Mouse (Mus musculus): Measurements from ENCODE around the gene Idua. TPM values are rescaled to one million over a fixed set of nuclear protein-coding genes. Genes with fewer than 3 reads are reported as not detected.
A peak's percentile ranks its signal among the peaks of the same experiment; 100 is the strongest.

The Idua gene
- total and polyA plus RNA-seq, 3 experiments: 1.5 to 9.5 TPM; not detected in 1

GRCm38 (mm10) chr5:108675251-108675816, 15.2 kb downstream of the Idua start, which contains the start of gene Slc26a1:
Gene Slc26a1, minus strand, starts transcription at chr5:108675569.
- no peaks in the 10 kb centered on the region for H3K9me3 ChIP-seq (replicated peaks; ENCODE audit: insufficient read depth, low read length)
- peaks cover 11 to 52% of the 10 kb centered on the region in 2 experiments; a peak in 3 of 4 replicates for H3K4me1 ChIP-seq (ENCODE audit: control insufficient read depth in 1 of 2, insufficient read depth in 2 of 2, low read length in 2 of 2)
- H3K79me2 ChIP-seq (ENCODE audit: control insufficient read depth, insufficient read depth, low read length, poor library complexity): peaks cover 33% of the 10 kb centered on the region
- no peaks in the 10 kb centered on the region for H3K27me3 ChIP-seq (ENCODE audit: control insufficient read depth in 1 of 2, insufficient read depth in 2 of 2, low read length in 2 of 2)
- H3K4me3 ChIP-seq (ENCODE audit: control insufficient read depth in 1 of 2, insufficient read depth in 1 of 2, low read depth in 2 of 2, low read length in 2 of 2): peak within 1 kb of the TSS; percentile 33 to 78
- H3K9ac ChIP-seq (ENCODE audit: control insufficient read depth, low read depth, low read length, poor library complexity, severe bottlenecking): peak within 1 kb of the TSS; percentile 66
- H3K36me3 ChIP-seq (ENCODE audit: control insufficient read depth in 1 of 2, insufficient read depth in 2 of 2, low read length in 2 of 2): peaks cover 2 to 40% of the 10 kb centered on the region in 2 experiments; a peak in 3 of 4 replicates
- H3K27ac ChIP-seq (ENCODE audit: control insufficient read depth, low read depth, low read length): peak within 1 kb of the TSS; percentile 96
- DNase-seq (ENCODE audit: low read depth, low spot score): peak; percentile 93
- no peak; the same call in 1 of the 2 replicates for TF ChIP-seq RCOR1 (IDR thresholded peaks at IDR 0.05; ENCODE audit: low read depth, low read length)
- no peak for TF ChIP-seq JUND (IDR thresholded peaks at IDR 0.05; ENCODE audit: low read depth, low read length)
- no peak for TF ChIP-seq CHD2 (IDR thresholded peaks at IDR 0.05; ENCODE audit: low read length)
- peak; percentile 52; the same call in 1 of the 2 replicates for TF ChIP-seq HCFC1 (IDR thresholded peaks at IDR 0.05; ENCODE audit: low read depth, low read length)
- TF ChIP-seq ZMIZ1 (IDR thresholded peaks at IDR 0.05; ENCODE audit: low read depth, low read length): peak; percentile 81; the same call in 1 of the 2 replicates
- TF ChIP-seq MYC (IDR thresholded peaks at IDR 0.05; ENCODE audit: low read depth, low read length): 0 out of 2 replicates have a peak, but pooled peaks have one; percentile 39
- TF ChIP-seq USF2 (IDR thresholded peaks at IDR 0.05; ENCODE audit: borderline replicate concordance in 1 of 2, insufficient read depth in 1 of 2, low read depth in 1 of 2, low read length in 2 of 2): no peak
- no peak for TF ChIP-seq RAD21 (IDR thresholded peaks at IDR 0.05; ENCODE audit: low read depth, low read length)
- peak; percentile 91 for TF ChIP-seq TBP (IDR thresholded peaks at IDR 0.05; ENCODE audit: low read depth, low read length)
- TF ChIP-seq TCF12 (IDR thresholded peaks at IDR 0.05; ENCODE audit: low read depth, low read length): peak; percentile 86
- peak; percentile 48 for TF ChIP-seq TAL1 (IDR thresholded peaks at IDR 0.05; ENCODE audit: low read length)
- no peak for TF ChIP-seq ZKSCAN1 (IDR thresholded peaks at IDR 0.05; ENCODE audit: low read depth, low read length)
- TF ChIP-seq BHLHE40 (IDR thresholded peaks at IDR 0.05; ENCODE audit: borderline replicate concordance, low read depth, low read length): 0 out of 2 replicates have a peak, but pooled peaks have one; percentile 7
- no peak for TF ChIP-seq NRF1 (IDR thresholded peaks at IDR 0.05; ENCODE audit: insufficient read depth, low read depth, low read length, poor library complexity, severe bottlenecking)
- TF ChIP-seq GATA1 (IDR thresholded peaks at IDR 0.05; ENCODE audit: low read depth, low read length): peak; percentile 58
- TF ChIP-seq MEF2A (IDR thresholded peaks at IDR 0.05; ENCODE audit: extremely low read depth, insufficient replicate concordance, low read depth, low read length, poor library complexity, severe bottlenecking): no peak
- peak in 1 of 2 experiments; percentile 84; a peak in 2 of 4 replicates for TF ChIP-seq POLR2A (IDR thresholded peaks at IDR 0.05; ENCODE audit: control insufficient read depth in 1 of 2, insufficient read depth in 1 of 2, low read depth in 1 of 2, low read length in 2 of 2, poor library complexity in 1 of 2)
- TF ChIP-seq ZNF384 (IDR thresholded peaks at IDR 0.05; ENCODE audit: low read depth, low read length): no peak
- no peak; the same call in 1 of the 2 replicates for TF ChIP-seq KAT2A (conservative IDR thresholded peaks at IDR 0.05; ENCODE audit: low read depth, low read length)
- TF ChIP-seq UBTF (IDR thresholded peaks at IDR 0.05; ENCODE audit: borderline replicate concordance, insufficient read depth, low read depth, low read length): no peak
- TF ChIP-seq ELF1 (IDR thresholded peaks at IDR 0.05; ENCODE audit: low read depth, low read length): 0 out of 2 replicates have a peak, but pooled peaks have one; percentile 3
- TF ChIP-seq MAX (IDR thresholded peaks at IDR 0.05; ENCODE audit: low read length): peak; percentile 25
- TF ChIP-seq CHD1 (IDR thresholded peaks at IDR 0.05; ENCODE audit: low read depth, low read length): peak; percentile 84
- no peak for TF ChIP-seq CTCF (IDR thresholded peaks at IDR 0.05 in 2 of 3, conservative IDR thresholded peaks at IDR 0.05 in 1 of 3; ENCODE audit: control insufficient read depth in 1 of 3, insufficient read depth in 1 of 3, low read depth in 2 of 3, low read length in 3 of 3, poor library complexity in 1 of 3, severe bottlenecking in 1 of 3)
- peak; percentile 88 for TF ChIP-seq MYB (IDR thresholded peaks at IDR 0.05; ENCODE audit: low read depth, low read length)
- peak; percentile 93 for TF ChIP-seq MAFK (IDR thresholded peaks at IDR 0.05; ENCODE audit: borderline replicate concordance, low read depth, low read length)
- no peak; the same call in none of the 2 replicates for TF ChIP-seq POLR2AphosphoS2 (IDR thresholded peaks at IDR 0.05; ENCODE audit: low read length)
- peak; percentile 61; the same call in 1 of the 2 replicates for TF ChIP-seq GABPA (IDR thresholded peaks at IDR 0.05; ENCODE audit: low read depth, low read length)
- TF ChIP-seq USF1 (IDR thresholded peaks at IDR 0.05; ENCODE audit: low read depth, low read length): no peak
- TF ChIP-seq POLR2AphosphoS5 (IDR thresholded peaks at IDR 0.05; ENCODE audit: borderline replicate concordance, low read depth, low read length): no peak
- no peak; the same call in 1 of the 2 replicates for TF ChIP-seq MXI1 (IDR thresholded peaks at IDR 0.05; ENCODE audit: low read depth, low read length)
- TF ChIP-seq E2F4 (IDR thresholded peaks at IDR 0.05; ENCODE audit: borderline replicate concordance, low read depth, low read length): no peak
- peak; percentile 14 to 93; a peak in 3 of 4 replicates for TF ChIP-seq EP300 (IDR thresholded peaks at IDR 0.05; ENCODE audit: low read depth in 1 of 2, low read length in 2 of 2)
- peak; percentile 48; the same call in 1 of the 2 replicates for TF ChIP-seq NELFE (IDR thresholded peaks at IDR 0.05; ENCODE audit: low read depth, low read length)
- no peak for TF ChIP-seq MAZ (IDR thresholded peaks at IDR 0.05; ENCODE audit: low read depth, low read length)
- TF ChIP-seq SIN3A (IDR thresholded peaks at IDR 0.05; ENCODE audit: low read length): peak; percentile 90

Measured in MEL (cell line).